Mouse (Mus musculus) NIH3T3 (cell line): ENCODE results near the gene B4galnt1.

Source experiments
- DNase-seq: peaks from one replicate; pipeline ENCODE4 v3.0.0-alpha.2; 2012; ENCODE audit warnings: low read depth

B4galnt1 gene

DNA sequence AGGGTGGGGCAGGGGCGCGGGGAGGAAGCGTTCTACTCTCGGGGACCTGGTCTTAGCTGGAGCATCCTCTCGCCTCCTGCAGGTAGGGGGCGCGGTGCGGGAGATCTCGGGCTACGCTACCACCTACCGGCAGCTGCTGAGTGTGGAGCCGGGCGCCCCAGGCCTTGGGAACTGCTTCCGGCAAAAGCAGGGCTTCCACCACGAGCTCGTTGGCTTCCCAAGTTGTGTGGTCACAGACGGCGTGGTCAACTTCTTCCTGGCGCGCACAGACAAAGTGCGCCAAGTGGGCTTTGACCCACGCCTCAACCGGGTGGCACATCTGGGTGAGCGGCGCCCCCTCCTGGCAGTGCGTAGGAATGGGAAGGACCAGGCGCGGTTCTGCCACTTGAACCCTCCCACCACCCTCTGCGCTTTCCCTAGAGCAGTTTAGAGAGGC, 5.8 kb downstream of the B4galnt1 start:
- DNase-seq = peak; percentile 88

GRCm38 (mm10) chr10:127171631-127172200, 6.7 kb downstream of the B4galnt1 start:
- DNase-seq = peak; percentile 1

- peak; percentile 1 for DNase-seq
Measured at GRCm38 (mm10) chr10:127173148-127174065, 8.4 kb downstream of the B4galnt1 start.

- peak; percentile 1 for DNase-seq
Measured at GRCm38 (mm10) chr10:127174170-127174569, 9.1 kb downstream of the B4galnt1 start.

DNA sequence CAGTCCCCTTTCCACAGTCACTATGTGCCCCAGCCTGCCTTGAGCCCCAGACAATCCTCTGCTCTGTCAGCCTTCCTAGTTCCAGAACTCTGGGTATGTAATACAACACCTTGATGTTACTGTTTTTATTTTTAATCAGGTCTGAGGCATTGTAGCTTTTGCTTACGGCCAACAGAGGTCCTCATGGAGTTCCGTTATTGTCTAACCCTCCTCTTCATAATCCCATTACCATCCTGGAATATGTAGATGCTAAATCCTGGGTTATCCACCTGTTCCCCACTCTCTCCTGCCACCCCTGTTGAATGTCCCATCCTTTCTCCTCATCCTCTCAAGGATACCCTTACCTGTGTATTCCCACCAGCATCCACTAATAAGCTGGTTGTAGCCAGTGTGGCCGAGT, 11.2 kb downstream of the B4galnt1 start:
- peak; percentile 3 for DNase-seq

- peak; percentile 1 for DNase-seq
Measured at GRCm38 (mm10) chr10:127176756-127177155, 11.7 kb downstream of the B4galnt1 start.

DNA sequence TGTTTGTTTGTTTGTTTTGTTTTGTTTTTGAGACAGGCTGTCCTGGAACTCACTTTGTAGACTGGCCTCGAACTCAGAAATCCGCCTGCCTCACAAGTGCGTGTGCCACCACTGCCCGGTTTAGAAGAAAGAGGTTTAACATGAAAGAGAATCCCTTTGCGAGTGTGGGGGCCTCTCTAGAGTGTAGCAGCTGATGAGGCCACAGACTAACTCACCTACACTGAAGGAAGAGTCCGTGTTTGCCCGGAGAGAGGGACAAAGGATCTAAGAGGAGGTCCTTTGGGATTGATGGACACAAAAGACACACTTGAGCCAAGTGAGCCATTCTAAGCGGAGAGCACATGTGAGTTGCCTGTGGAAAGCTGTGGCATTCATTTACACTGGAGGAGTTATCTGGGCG, 12.2 kb downstream of the B4galnt1 start:
- no peak for DNase-seq

GRCm38 (mm10) chr10:127177719-127178118, 12.7 kb downstream of the B4galnt1 start:
- peak; percentile 80 for DNase-seq

DNA sequence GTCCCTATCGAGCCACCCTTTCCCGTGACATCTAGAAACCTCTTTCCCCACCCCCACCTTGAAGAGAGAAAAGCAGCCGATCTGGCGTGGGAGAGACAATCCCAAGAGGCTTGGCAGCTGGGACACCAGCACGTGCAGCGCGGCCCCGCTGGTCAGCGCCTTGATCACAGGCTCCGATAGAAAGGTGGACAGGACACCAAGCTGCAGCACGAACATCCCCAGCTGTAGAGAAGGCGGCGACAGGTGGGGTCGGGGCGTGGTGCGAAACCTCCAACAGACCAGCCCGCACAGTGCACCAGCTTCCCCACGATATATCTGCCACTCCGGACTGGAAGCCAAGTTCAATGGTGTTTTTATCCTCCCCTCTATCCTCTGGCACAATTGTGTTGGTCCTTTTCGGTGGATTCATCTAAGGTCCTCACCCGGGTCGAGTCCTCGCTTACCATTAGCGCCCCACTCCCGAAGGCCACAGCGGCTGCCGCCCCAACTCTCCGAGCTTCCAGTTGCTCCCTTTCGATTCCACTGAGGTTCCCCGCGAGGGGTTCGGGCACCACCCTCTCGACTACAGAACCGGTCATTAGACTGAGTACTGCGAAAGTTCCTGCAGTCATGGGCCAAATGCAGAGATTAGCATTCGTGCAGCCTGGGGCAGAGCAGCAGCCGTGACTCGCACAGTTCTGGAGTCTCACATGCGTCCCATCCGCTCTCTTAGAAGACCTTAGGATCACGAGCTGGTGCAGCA, 13.4 kb downstream of the B4galnt1 start:
- DNase-seq = peak; percentile 1

- DNase-seq = peak; percentile 6
Measured at GRCm38 (mm10) chr10:127179871-127180694, 15.1 kb downstream of the B4galnt1 start, which contains the start of gene Slc26a10. Slc26a10 (minus strand) TSS chr10:127180645.

DNA sequence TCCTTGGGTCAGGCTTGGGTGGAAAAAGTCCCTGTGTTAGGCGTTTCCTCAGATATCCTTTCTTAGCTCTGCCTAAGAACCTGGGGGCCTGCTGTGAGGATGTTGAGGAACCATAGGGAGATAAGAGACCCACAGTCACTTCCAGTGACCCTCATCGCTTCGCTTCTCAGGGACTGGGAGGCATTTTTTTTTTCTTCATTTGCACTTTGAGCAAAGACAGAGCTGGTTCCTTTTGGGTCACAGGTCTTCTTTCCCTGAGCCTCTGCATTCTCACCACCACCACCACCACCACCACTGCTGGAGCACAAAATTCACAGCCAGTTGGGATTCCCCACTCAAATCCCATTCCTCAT, 15.6 kb downstream of the B4galnt1 start:
- no peak for DNase-seq

GRCm38 (mm10) chr10:127181566-127181965, 16.5 kb downstream of the B4galnt1 start:
- DNase-seq = no peak

- DNase-seq = no peak
Measured at GRCm38 (mm10) chr10:127182624-127183023, 17.6 kb downstream of the B4galnt1 start.

DNA sequence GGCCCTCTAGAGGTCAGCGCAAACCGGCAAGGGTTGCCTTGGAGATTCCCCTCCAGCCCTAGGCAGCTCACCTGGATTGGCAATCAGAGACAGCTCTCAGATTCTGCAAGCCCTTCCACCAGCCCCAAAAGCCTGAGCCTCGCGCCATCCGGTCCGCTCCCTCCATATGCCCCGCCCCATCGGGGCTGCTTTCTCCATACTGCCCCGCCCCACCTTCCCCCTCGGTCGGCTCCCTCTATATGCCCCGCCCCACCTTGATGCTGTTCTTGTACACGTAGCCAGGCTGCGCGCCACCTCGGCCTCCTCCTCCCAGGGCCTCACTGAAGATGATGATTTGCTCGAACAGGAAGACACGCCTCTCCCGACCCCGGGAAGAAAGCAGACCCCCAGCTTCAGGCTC, 18.7 kb downstream of the B4galnt1 start:
- no peak for DNase-seq

DNA sequence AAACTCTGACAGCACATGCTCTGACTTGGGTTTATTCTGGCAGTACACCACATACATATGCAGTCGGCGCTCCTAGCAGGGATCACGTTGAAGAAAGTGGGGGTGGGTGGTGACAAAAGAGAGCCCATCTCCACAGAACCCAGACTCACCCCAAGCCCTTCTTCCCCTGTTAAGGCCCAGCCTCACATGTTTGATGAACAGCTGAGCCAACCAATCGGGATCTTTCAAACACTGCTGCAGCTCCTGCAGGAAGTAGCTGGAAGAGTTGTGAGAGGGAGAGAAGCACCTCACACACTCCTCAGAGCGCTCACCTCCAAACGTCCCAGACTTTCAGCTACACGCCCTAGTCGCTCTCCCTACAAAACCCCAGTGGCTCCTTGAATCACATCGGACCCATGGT, 20.1 kb downstream of the B4galnt1 start:
- DNase-seq = peak; percentile 40

- no peak for DNase-seq
Measured at GRCm38 (mm10) chr10:127185506-127185905, 20.5 kb downstream of the B4galnt1 start.

DNA sequence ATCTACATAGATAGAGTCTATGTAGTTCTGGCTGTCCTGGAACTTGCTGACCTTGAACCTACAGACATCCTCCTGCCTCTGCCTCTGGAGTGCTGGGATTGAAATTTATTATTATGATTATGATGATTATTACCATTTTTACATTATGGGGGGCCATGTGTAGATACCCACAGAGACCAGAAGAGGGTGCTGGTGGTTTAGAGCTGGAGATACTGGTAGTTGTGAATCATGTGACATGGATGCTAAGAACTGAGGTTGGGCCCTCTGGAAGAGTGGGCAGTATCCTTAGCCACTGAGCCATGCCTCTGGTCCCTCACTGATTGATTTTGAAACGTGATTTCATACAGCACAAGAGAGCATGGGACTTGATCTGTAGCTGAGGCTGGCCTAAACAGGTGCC, 21.4 kb downstream of the B4galnt1 start:
- peak; percentile 59 for DNase-seq

DNA sequence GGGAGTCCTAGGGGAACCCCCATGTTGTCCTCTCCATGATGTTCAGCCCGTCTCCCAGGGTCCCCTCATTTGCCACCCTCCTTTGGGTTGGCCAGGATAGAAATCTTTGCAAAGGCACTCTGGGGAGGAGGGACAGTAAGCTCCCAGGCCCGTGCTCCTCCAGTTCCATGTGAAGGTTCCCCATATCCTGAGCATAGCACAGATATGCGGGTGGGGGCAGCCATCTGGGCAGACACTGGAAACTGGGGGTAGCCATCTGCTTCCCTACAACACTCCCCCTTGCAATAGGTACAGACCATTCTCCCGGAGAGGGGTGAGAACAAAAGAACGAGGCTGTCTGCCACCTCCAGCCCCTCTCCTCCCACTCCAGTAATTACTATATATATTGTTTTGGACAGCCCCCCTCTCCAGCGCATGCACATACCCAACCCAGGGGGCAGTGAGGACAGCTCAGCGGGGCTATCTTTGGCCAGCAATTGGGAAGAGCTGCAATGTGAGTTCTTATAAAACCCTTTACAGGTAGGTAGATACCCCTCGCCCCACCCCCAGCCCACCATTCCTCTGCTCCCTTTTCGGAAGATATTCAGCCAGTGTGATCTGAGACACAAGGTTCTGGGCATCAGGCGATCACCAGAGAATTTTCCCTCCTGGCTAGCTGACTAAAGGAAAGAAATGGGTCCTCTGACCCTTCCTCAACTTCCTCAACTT, 22.5 kb downstream of the B4galnt1 start:
- no peak for DNase-seq

DNA sequence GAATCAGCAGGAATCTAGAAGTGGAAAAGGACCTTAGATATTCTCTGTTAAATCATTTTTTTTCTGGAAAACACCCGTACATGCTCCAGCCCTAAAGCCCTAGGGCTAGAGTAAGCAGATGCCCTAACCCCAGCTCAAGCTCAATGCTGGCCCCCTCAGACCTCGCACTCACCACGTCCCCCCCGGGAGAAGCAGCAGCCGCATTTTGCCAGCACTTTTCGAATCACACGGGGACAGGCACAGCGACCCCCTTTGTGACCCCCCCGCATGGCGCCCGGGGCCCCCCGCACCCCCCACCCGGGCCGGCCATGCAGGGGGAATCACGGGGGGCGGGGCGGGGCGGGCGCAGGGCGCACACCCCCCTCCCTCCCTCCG, 23.0 kb downstream of the B4galnt1 start:
- no peak for DNase-seq

GRCm38 (mm10) chr10:127188465-127189115, 23.6 kb downstream of the B4galnt1 start:
- peak; percentile 92 for DNase-seq
